Mouse (Mus musculus) heart, adult 18-20 months (tissue): ENCODE measurements around the gene Cmbl. TPM values are rescaled to one million over a fixed set of nuclear protein-coding genes. Genes with fewer than 3 reads are reported as not detected.

Experiments used
- DNase-seq, 2 experiments: peaks; one replicate each; pipeline ENCODE4 v3.0.0; 2021 to 2022; ENCODE audit warnings: mixed read lengths in 1 of 2
- total RNA-seq, 2 experiments: library from RNA; stranded (reverse); gene quantifications; 2 replicates each; pipeline ENCODE4 v1.2.3; 2021

Cmbl gene
- total RNA-seq, 2 experiments from 2014 or later, result 33.7 to 35.8 TPM

GRCm38 (mm10) chr15:31583304-31584085, 18.3 kb downstream of the Cmbl start:
- no peak for DNase-seq

- no peak for DNase-seq
Observed at GRCm38 (mm10) chr15:31585238-31585637, 20.0 kb downstream of the Cmbl start.

GRCm38 (mm10) chr15:31586088-31586487, 20.9 kb downstream of the Cmbl start:
- no peak for DNase-seq

- peak; percentile 83 to 94 for DNase-seq
Observed at GRCm38 (mm10) chr15:31586519-31586918, 21.3 kb downstream of the Cmbl start.

GRCm38 (mm10) chr15:31587789-31588188, 22.6 kb downstream of the Cmbl start:
- no peak for DNase-seq

GRCm38 (mm10) chr15:31588989-31589640, 23.9 kb downstream of the Cmbl start:
- DNase-seq, result peak in 1 of 2 experiments; percentile 44

- DNase-seq, result no peak
Observed at GRCm38 (mm10) chr15:31590176-31590575, 25.0 kb downstream of the Cmbl start.

- DNase-seq, result no peak
Observed at GRCm38 (mm10) chr15:31592531-31592930, 27.3 kb downstream of the Cmbl start.

- no peak for DNase-seq
Observed at GRCm38 (mm10) chr15:31594260-31594659, 29.1 kb downstream of the Cmbl start.

- no peak for DNase-seq
Observed at GRCm38 (mm10) chr15:31595651-31596050, 30.5 kb downstream of the Cmbl start.

- no peak for DNase-seq
Observed at GRCm38 (mm10) chr15:31599834-31600233, 34.6 kb downstream of the Cmbl start.

GRCm38 (mm10) chr15:31601279-31601645, 36.1 kb downstream of the Cmbl start:
- DNase-seq, result no peak

GRCm38 (mm10) chr15:31601646-31602374, 36.6 kb downstream of the Cmbl start, which contains the start of the genes Cct5 and Fam173b:
Gene Cct5 (minus strand): TSS chr15:31601804.
Gene Fam173b (plus strand): TSS chr15:31601852.
- peak; percentile 98 to 100 for DNase-seq

- DNase-seq, result peak; percentile 25 to 48
Observed at GRCm38 (mm10) chr15:31602426-31602825, 37.2 kb downstream of the Cmbl start.

- no peak for DNase-seq
Observed at GRCm38 (mm10) chr15:31603113-31603512, 37.9 kb downstream of the Cmbl start.

- DNase-seq, result peak; percentile 38 to 42
Observed at GRCm38 (mm10) chr15:31606821-31607220, 41.6 kb downstream of the Cmbl start.

- DNase-seq, result no peak
Observed at GRCm38 (mm10) chr15:31611027-31611426, 45.8 kb downstream of the Cmbl start.

- no peak for DNase-seq
Observed at GRCm38 (mm10) chr15:31611976-31612375, 46.8 kb downstream of the Cmbl start.

- DNase-seq, result no peak
Observed at GRCm38 (mm10) chr15:31613826-31614453, 48.8 kb downstream of the Cmbl start.

- no peak for DNase-seq
Observed at GRCm38 (mm10) chr15:31614666-31615065, 49.5 kb downstream of the Cmbl start.

- DNase-seq, result no peak
Observed at GRCm38 (mm10) chr15:31617261-31617660, 52.1 kb downstream of the Cmbl start.

- DNase-seq, result no peak
Observed at GRCm38 (mm10) chr15:31619521-31619920, 54.3 kb downstream of the Cmbl start.
